Mouse (Mus musculus): ENCODE results near the gene Zbtb8os. TPM values are rescaled to one million over a fixed set of nuclear protein-coding genes. Genes with fewer than 3 reads are reported as not detected.

The Zbtb8os gene
- polyA plus RNA-seq, 1 experiment from 2014 or later = 44.0 TPM

DNA sequence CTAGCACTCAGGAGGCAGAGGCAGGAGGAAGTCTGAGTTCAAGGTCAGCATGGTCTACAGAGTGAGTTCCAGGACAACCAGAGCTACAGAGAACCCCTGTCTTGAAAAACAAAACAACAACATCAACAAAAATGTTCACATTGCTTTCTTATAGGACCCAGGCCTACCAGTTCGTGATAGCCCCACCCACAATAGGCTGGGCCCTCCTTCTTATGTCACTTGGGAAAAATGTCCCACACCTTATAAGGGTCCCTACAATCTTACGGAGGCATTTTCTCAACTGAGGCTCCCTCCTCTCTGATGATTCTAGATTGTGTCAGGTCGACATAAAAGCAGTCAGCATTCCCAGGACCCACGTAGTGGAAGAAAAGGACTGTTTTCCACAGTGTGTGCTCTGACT is 64.3 kb downstream of the Zbtb8os start:
- Histone ChIP-seq H3K36me3 (no peaks in the 10 kb centered on the region), H3K27me3 (no peaks in the 10 kb centered on the region), H3K4me2 (replicated peaks) (no peak overlapping the region), H3K27ac (no peak overlapping the region), H3K4me3 (no peak overlapping the region), H3K9ac (no peak overlapping the region), H3K4me1 (0 out of 2 replicates have a peak, but pooled peaks cover 1% of the 10 kb centered on the region), H3K9me3 (no peaks in the 10 kb centered on the region)
- no peak for ATAC-seq (ENCODE audit: low FRiP score, low read depth)
- WGBS = 77% methylated on average over 4 of the region's 4 CpGs

Other genes starting within 250 kb of the Zbtb8os start
- 5.0 and 5.6 TPM in 2 replicates for gene Tmem54, start 230.1 kb upstream of the Zbtb8os start, polyA plus RNA-seq (2015; fragmentation: Nextera tagmentation; extraction: Ambion mirVana)
- 1.2 and 1.3 TPM in 2 replicates for gene Hpca, start 213.7 kb upstream of the Zbtb8os start, polyA plus RNA-seq (2015; fragmentation: Nextera tagmentation; extraction: Ambion mirVana)
- gene Fndc5, start 198.7 kb upstream of the Zbtb8os start, polyA plus RNA-seq (2015; fragmentation: Nextera tagmentation; extraction: Ambion mirVana) = 20.0 and 21.3 TPM in 2 replicates
- 25.6 and 30.1 TPM in 2 replicates for gene S100pbp, start 146.0 kb upstream of the Zbtb8os start, polyA plus RNA-seq (2015; fragmentation: Nextera tagmentation; extraction: Ambion mirVana)
- gene Yars, start 145.9 kb upstream of the Zbtb8os start, polyA plus RNA-seq (2015; fragmentation: Nextera tagmentation; extraction: Ambion mirVana) = 79.1 and 80.4 TPM in 2 replicates
- 6.1 and 7.9 TPM in 2 replicates for gene C77080, start 74.3 kb upstream of the Zbtb8os start, polyA plus RNA-seq (2015; fragmentation: Nextera tagmentation; extraction: Ambion mirVana)
- gene Sync, start 48.1 kb upstream of the Zbtb8os start, polyA plus RNA-seq (2015; fragmentation: Nextera tagmentation; extraction: Ambion mirVana) = 3.3 TPM in 2 replicates
- 491 and 502 TPM in 2 replicates for gene Rbbp4, start 325 bp upstream of the Zbtb8os start, polyA plus RNA-seq (2015; fragmentation: Nextera tagmentation; extraction: Ambion mirVana)
- 14.6 and 14.8 TPM in 2 replicates for gene Zbtb8a, start 42.4 kb downstream of the Zbtb8os start, polyA plus RNA-seq (2015; fragmentation: Nextera tagmentation; extraction: Ambion mirVana)
- 1.9 TPM in 2 replicates for gene Zbtb8b, start 105.2 kb downstream of the Zbtb8os start, polyA plus RNA-seq (2015; fragmentation: Nextera tagmentation; extraction: Ambion mirVana)
- 27.9 and 30.3 TPM in 2 replicates for gene Bsdc1, start 125.9 kb downstream of the Zbtb8os start, polyA plus RNA-seq (2015; fragmentation: Nextera tagmentation; extraction: Ambion mirVana)
- not detected in 2 replicates for gene Tssk3, start 155.3 kb downstream of the Zbtb8os start, polyA plus RNA-seq (2015; fragmentation: Nextera tagmentation; extraction: Ambion mirVana)
- gene Fam229a, start 155.5 kb downstream of the Zbtb8os start, polyA plus RNA-seq (2015; fragmentation: Nextera tagmentation; extraction: Ambion mirVana) = not detected in 2 replicates
- gene Marcksl1, start 177.9 kb downstream of the Zbtb8os start, polyA plus RNA-seq (2015; fragmentation: Nextera tagmentation; extraction: Ambion mirVana) = 957 and 1,008 TPM in 2 replicates
- gene Hdac1, start 207.0 kb downstream of the Zbtb8os start, polyA plus RNA-seq (2015; fragmentation: Nextera tagmentation; extraction: Ambion mirVana) = 244 and 251 TPM in 2 replicates
- gene Lck, start 237.9 kb downstream of the Zbtb8os start, polyA plus RNA-seq (2015; fragmentation: Nextera tagmentation; extraction: Ambion mirVana) = 11.1 and 12.1 TPM in 2 replicates
- gene Fam167b, start 242.9 kb downstream of the Zbtb8os start, polyA plus RNA-seq (2015; fragmentation: Nextera tagmentation; extraction: Ambion mirVana) = 4.5 and 5.1 TPM in 2 replicates

Measured in limb, embryonic 13.5 days (tissue).